Mouse (Mus musculus) E14TG2a.4 (cell line): Measurements from ENCODE around the gene Slfn14.

Source experiments
- CTCF ChIP-seq: conservative IDR thresholded peaks from 2 replicates; pipeline ENCODE4 v1.5.1; 2014; ENCODE audit warnings: low read length
- POU5F1 ChIP-seq: IDR thresholded peaks from 2 replicates; pipeline ENCODE4 v1.6.1; 2014; ENCODE audit warnings: low read length, borderline replicate concordance

GRCm38 (mm10) chr11:83289036-83289435 lies 2.5 kb upstream of the Slfn14 start:
- no peak for TF ChIP-seq CTCF
- TF ChIP-seq POU5F1, result no peak
